Mouse (Mus musculus) hindbrain, embryonic 16.5 days (tissue): ENCODE data around the gene Gm21969. TPM values are rescaled to one million over a fixed set of nuclear protein-coding genes. Genes with fewer than 3 reads are reported as not detected.
A peak's percentile ranks its signal among the peaks of the same experiment; 100 is the strongest.

Experiments
- ATAC-seq: fragments of 200-750 bp; cut with Nextera tagmentation; 2 replicates; pipeline ENCODE4 v1.8.0; 2017; ENCODE audit warnings: moderate TSS enrichment, moderate library complexity
- H3K27ac ChIP-seq: fragments of 300-500 bp; sonication (generic); 2 replicates; pipeline ENCODE4 v1.5.1; 2014; ENCODE audit warnings: low read depth, mild to moderate bottlenecking, control low read depth, low read length, moderate library complexity
- H3K27me3 ChIP-seq: fragments of 300-500 bp; sonication (generic); replicated peaks from 2 replicates; pipeline ENCODE4 v1.6.1; 2014; ENCODE audit warnings: low read length; ENCODE audit not compliant: control insufficient read depth, insufficient read depth
- H3K36me3 ChIP-seq: fragments of 300-500 bp; sonication (generic); 2 replicates; pipeline ENCODE4 v1.6.1; 2014; ENCODE audit warnings: mild to moderate bottlenecking, low read length, moderate library complexity, mixed read lengths; ENCODE audit not compliant: control insufficient read depth, insufficient read depth
- H3K4me1 ChIP-seq: fragments of 300-500 bp; sonication (generic); 2 replicates; pipeline ENCODE4 v1.6.1; 2014; ENCODE audit warnings: low read depth, low read length; ENCODE audit not compliant: control insufficient read depth, insufficient read depth
- H3K4me2 ChIP-seq: fragments of 300-500 bp; sonication (generic); 2 replicates; pipeline ENCODE4 v1.6.1; 2014; ENCODE audit warnings: mild to moderate bottlenecking, low read length, control low read depth, moderate library complexity
- H3K4me3 ChIP-seq: fragments of 300-500 bp; sonication (generic); 2 replicates; pipeline ENCODE4 v1.5.1; 2014; ENCODE audit warnings: mild to moderate bottlenecking, low read length, control low read depth, moderate library complexity
- H3K9ac ChIP-seq: fragments of 300-500 bp; sonication (generic); 2 replicates; pipeline ENCODE4 v1.6.1; 2014; ENCODE audit warnings: low read depth, mild to moderate bottlenecking, control low read depth, low read length, moderate library complexity
- H3K9me3 ChIP-seq: fragments of 300-500 bp; sonication (generic); 2 replicates; pipeline ENCODE4 v1.6.1; 2014; ENCODE audit warnings: mild to moderate bottlenecking, low read length, moderate library complexity; ENCODE audit not compliant: control insufficient read depth
- WGBS: fragments of 180-500 bp; shearing (Covaris S2); extraction: QIAGEN DNeasy Blood & Tissue Kit; methylation state at CpG from one replicate; pipeline ENCODE4 v1.1.7; 2014; 5-methylcytosine and 5-hydroxymethylcytosine counted together
- polyA plus RNA-seq: library from polyadenylated mRNA; unstranded; fragments of >200 nt; fragmentation: Nextera tagmentation; extraction: Ambion mirVana; gene quantifications from 2 replicates; pipeline ENCODE4 v1.2.1, GENCODE M21; 2015

Gm21969 gene
- polyA plus RNA-seq, 1 experiment from 2014 or later: not detected

- no peaks in the 10 kb centered on the region for H3K36me3 ChIP-seq
- H3K9me3 ChIP-seq: no peaks in the 10 kb centered on the region
- peak; percentile 100 for ATAC-seq
- H3K4me2 ChIP-seq: peak within 1 kb of the TSS; percentile 87
- peaks cover 14% of the 10 kb centered on the region for H3K4me1 ChIP-seq
- under 1% methylated on average over 33 of the region's 38 CpGs for WGBS
- no peaks in the 10 kb centered on the region for H3K27me3 ChIP-seq
- peak within 1 kb of the TSS; percentile 80 for H3K4me3 ChIP-seq
- H3K9ac ChIP-seq: peak within 1 kb of the TSS; percentile 83
- peak within 1 kb of the TSS; percentile 94 for H3K27ac ChIP-seq
Measured at GRCm38 (mm10) chr4:139622373-139623282, 19.6 kb downstream of the Gm21969 start, which contains the start of gene Aldh4a1. Gene Aldh4a1, plus strand, starts transcription at chr4:139622866.

- Histone ChIP-seq H3K4me1 (peaks cover 14% of the 10 kb centered on the region), H3K27me3 (no peaks in the 10 kb centered on the region), H3K4me3 (peak overlapping the region; percentile 80), H3K4me2 (peak overlapping the region; percentile 87), H3K36me3 (no peaks in the 10 kb centered on the region), H3K9ac (peak overlapping the region; percentile 83), H3K9me3 (no peaks in the 10 kb centered on the region), H3K27ac (peak overlapping the region; percentile 94)
- WGBS: 21% methylated on average over 21 of the region's 21 CpGs
- no peak for ATAC-seq
Measured at GRCm38 (mm10) chr4:139623434-139624115, 20.6 kb downstream of the Gm21969 start.

- peaks cover 14% of the 10 kb centered on the region for H3K4me1 ChIP-seq
- no peak overlapping the region for H3K27ac ChIP-seq
- H3K36me3 ChIP-seq: no peaks in the 10 kb centered on the region
- no peak for ATAC-seq
- H3K9me3 ChIP-seq: no peaks in the 10 kb centered on the region
- peak overlapping the region; percentile 87 for H3K4me2 ChIP-seq
- peak overlapping the region; percentile 83 for H3K9ac ChIP-seq
- H3K27me3 ChIP-seq: no peaks in the 10 kb centered on the region
- WGBS: 53% methylated on average over 5 of the region's 5 CpGs
- peak overlapping the region; percentile 80 for H3K4me3 ChIP-seq
Measured at GRCm38 (mm10) chr4:139624116-139624489, 21.1 kb downstream of the Gm21969 start.

GRCm38 (mm10) chr4:139624706-139625105, 21.7 kb downstream of the Gm21969 start:
- no peak for ATAC-seq
- Histone ChIP-seq H3K4me3 (peak overlapping the region; percentile 80; the same call in 1 of the 2 replicates), H3K9me3 (no peaks in the 10 kb centered on the region), H3K27me3 (no peaks in the 10 kb centered on the region), H3K36me3 (no peaks in the 10 kb centered on the region), H3K4me1 (peaks cover 14% of the 10 kb centered on the region), H3K4me2 (peak overlapping the region; percentile 87), H3K9ac (peak overlapping the region; percentile 83; the same call in 1 of the 2 replicates), H3K27ac (no peak overlapping the region)
- 69% methylated on average over 10 of the region's 10 CpGs for WGBS

- Histone ChIP-seq H3K27me3 (no peaks in the 10 kb centered on the region), H3K4me2 (no peak overlapping the region), H3K4me3 (no peak overlapping the region), H3K9me3 (no peaks in the 10 kb centered on the region), H3K27ac (no peak overlapping the region), H3K4me1 (peaks cover 14% of the 10 kb centered on the region), H3K36me3 (no peaks in the 10 kb centered on the region), H3K9ac (no peak overlapping the region)
- 96% methylated on average over 11 of the region's 11 CpGs for WGBS
- ATAC-seq: no peak
Measured at GRCm38 (mm10) chr4:139627361-139627760, 24.4 kb downstream of the Gm21969 start.

- Histone ChIP-seq H3K4me1 (no peaks in the 10 kb centered on the region; the same call in 1 of the 2 replicates), H3K36me3 (0 out of 2 replicates have a peak, but pooled peaks cover 3% of the 10 kb centered on the region), H3K27ac (no peak overlapping the region), H3K9me3 (no peaks in the 10 kb centered on the region), H3K9ac (no peak overlapping the region), H3K4me3 (no peak overlapping the region), H3K27me3 (no peaks in the 10 kb centered on the region), H3K4me2 (no peak overlapping the region)
- WGBS: 76% methylated on average over 10 of the region's 10 CpGs
- no peak for ATAC-seq
Measured at GRCm38 (mm10) chr4:139630171-139630570, 27.2 kb downstream of the Gm21969 start.

- Histone ChIP-seq H3K27ac (no peak overlapping the region), H3K9me3 (no peaks in the 10 kb centered on the region), H3K4me2 (no peak overlapping the region), H3K9ac (no peak overlapping the region), H3K36me3 (0 out of 2 replicates have a peak, but pooled peaks cover 6% of the 10 kb centered on the region), H3K4me1 (no peaks in the 10 kb centered on the region), H3K27me3 (no peaks in the 10 kb centered on the region), H3K4me3 (no peak overlapping the region)
- no peak for ATAC-seq
- 68% methylated on average over 5 of the region's 5 CpGs for WGBS
Measured at GRCm38 (mm10) chr4:139631141-139631540, 28.2 kb downstream of the Gm21969 start.

- H3K4me3 ChIP-seq: no peak overlapping the region
- 76% methylated on average over 7 of the region's 7 CpGs for WGBS
- ATAC-seq: no peak
- H3K36me3 ChIP-seq: 0 out of 2 replicates have a peak, but pooled peaks cover 6% of the 10 kb centered on the region
- no peaks in the 10 kb centered on the region for H3K9me3 ChIP-seq
- no peak overlapping the region for H3K9ac ChIP-seq
- H3K4me2 ChIP-seq: no peak overlapping the region
- no peaks in the 10 kb centered on the region for H3K27me3 ChIP-seq
- H3K4me1 ChIP-seq: no peaks in the 10 kb centered on the region
- H3K27ac ChIP-seq: no peak overlapping the region; the same call in 1 of the 2 replicates
Measured at GRCm38 (mm10) chr4:139631569-139632253, 28.7 kb downstream of the Gm21969 start.
